Mouse (Mus musculus) embryonic fibroblast, embryonic 13.5 days (primary cell): ENCODE results near the gene Pomt2. TPM values are rescaled to one million over a fixed set of nuclear protein-coding genes. Genes with fewer than 3 reads are reported as not detected.

ENCODE experiments used
- H3K27ac ChIP-seq: 2 replicates; pipeline ENCODE4 v1.5.1; 2012; ENCODE audit warnings: low read length, control low read depth, inconsistent platforms; ENCODE audit not compliant: insufficient read depth
- H3K4me1 ChIP-seq: 2 replicates; pipeline ENCODE4 v1.6.1; 2011; ENCODE audit warnings: low read length; ENCODE audit not compliant: control insufficient read depth, insufficient read depth
- H3K4me3 ChIP-seq: 2 replicates; pipeline ENCODE4 v1.5.1; 2011; ENCODE audit warnings: mild to moderate bottlenecking, control low read depth, low read length; ENCODE audit not compliant: insufficient read depth
- CTCF ChIP-seq: IDR thresholded peaks from 2 replicates; pipeline ENCODE4 v1.5.1; 2011; ENCODE audit warnings: mild to moderate bottlenecking, control low read depth, low read length, moderate library complexity, borderline replicate concordance; ENCODE audit not compliant: insufficient read depth
- POLR2A ChIP-seq: IDR thresholded peaks from 2 replicates; pipeline ENCODE4 v1.6.1; 2011; ENCODE audit warnings: low read depth, mild to moderate bottlenecking, control low read depth, low read length, moderate library complexity
- polyA plus RNA-seq: library from polyadenylated mRNA; stranded (reverse); fragments of >200 nt; gene quantifications from 2 replicates; pipeline ENCODE4 v1.2.4, GENCODE M21; 2011; ENCODE audit warnings: low read depth; ENCODE audit not compliant: missing spikeins, insufficient read length

The Pomt2 gene
- polyA plus RNA-seq, 1 experiment = 26.9 TPM

DNA sequence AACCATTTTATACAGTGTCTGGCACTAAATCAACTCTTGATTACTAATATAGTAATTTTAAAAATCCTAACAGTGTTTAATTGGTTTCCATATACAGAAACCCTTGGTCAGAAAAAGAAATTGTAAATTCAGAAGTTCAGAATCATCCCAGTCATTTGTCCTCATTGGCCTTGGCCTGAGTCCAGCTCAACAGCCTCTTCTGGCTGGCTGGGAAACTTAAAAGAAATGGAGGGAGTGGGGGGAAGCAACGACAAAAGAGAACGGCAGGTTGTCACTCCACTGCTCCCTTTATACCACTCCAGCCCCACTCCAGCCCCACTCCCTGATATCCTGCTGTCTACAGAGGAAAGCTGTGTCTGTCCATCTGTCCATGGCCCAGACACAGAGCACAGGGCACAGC, 16.6 kb downstream of the Pomt2 start:
- TF ChIP-seq CTCF = no peak
- no peak for TF ChIP-seq POLR2A
- H3K4me3 ChIP-seq = no peak overlapping the region
- no peak overlapping the region for H3K27ac ChIP-seq
- H3K4me1 ChIP-seq = no peaks in the 10 kb centered on the region

GRCm38 (mm10) chr12:87130224-87130623, 17.5 kb downstream of the Pomt2 start:
- TF ChIP-seq CTCF = no peak
- TF ChIP-seq POLR2A = no peak
- no peaks in the 10 kb centered on the region for H3K4me1 ChIP-seq
- H3K27ac ChIP-seq = no peak overlapping the region
- H3K4me3 ChIP-seq = no peak overlapping the region

GRCm38 (mm10) chr12:87127256-87127655, 20.5 kb downstream of the Pomt2 start:
- Histone ChIP-seq H3K4me3 (no peak overlapping the region), H3K27ac (no peak overlapping the region), H3K4me1 (no peaks in the 10 kb centered on the region)
- no peak for TF ChIP-seq CTCF
- no peak for TF ChIP-seq POLR2A

DNA sequence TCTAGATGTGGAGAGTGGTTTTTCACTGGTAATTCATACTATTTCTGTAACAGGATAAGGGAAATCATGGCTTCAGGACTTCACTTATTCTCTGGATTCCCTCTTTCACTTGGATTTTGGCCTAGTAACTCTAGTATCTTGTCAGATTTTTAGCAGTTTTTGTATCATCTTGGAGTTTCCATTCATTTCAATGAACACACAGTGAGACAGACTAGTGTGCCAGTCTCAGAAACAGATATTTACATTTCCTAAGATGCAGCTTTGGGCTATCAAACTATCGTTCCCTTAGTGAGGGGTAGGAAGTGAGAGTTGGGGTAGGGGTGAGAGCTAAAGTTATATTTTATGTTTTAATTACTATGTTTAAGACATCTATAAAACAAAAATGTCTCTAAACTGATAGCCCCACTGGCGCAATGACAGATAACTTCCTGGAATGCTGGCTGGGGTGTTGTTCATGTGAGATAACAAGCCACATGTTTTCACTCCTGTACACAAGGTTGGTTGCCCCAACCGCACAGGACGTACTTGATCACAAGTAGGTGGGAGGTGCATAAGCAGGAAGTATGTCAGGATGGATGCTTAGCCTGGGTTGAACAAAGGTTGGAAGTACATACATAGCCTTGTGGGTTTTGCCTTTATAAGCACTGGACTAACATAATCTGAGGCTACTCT, 25.7 kb downstream of the Pomt2 start:
- TF ChIP-seq CTCF = no peak
- TF ChIP-seq POLR2A = no peak

GRCm38 (mm10) chr12:87107357-87107977, 40.3 kb downstream of the Pomt2 start:
- Histone ChIP-seq H3K27ac (no peak overlapping the region), H3K4me3 (no peak overlapping the region), H3K4me1 (no peaks in the 10 kb centered on the region)
- TF ChIP-seq CTCF = no peak
- TF ChIP-seq POLR2A = no peak

More for the DNA sequence above, 25.7 kb downstream of the Pomt2 start:
- Histone ChIP-seq H3K27ac (no peak overlapping the region), H3K4me1 (no peaks in the 10 kb centered on the region), H3K4me3 (no peak overlapping the region)

- Histone ChIP-seq H3K4me3 (no peak overlapping the region), H3K27ac (no peak overlapping the region), H3K4me1 (no peaks in the 10 kb centered on the region)
- TF ChIP-seq CTCF = no peak
- no peak for TF ChIP-seq POLR2A
Measured at GRCm38 (mm10) chr12:87104796-87105195, 43.0 kb downstream of the Pomt2 start.

GRCm38 (mm10) chr12:87103471-87103870, 44.3 kb downstream of the Pomt2 start:
- H3K4me1 ChIP-seq = no peaks in the 10 kb centered on the region
- H3K27ac ChIP-seq = no peak overlapping the region
- TF ChIP-seq CTCF (no peak), POLR2A (no peak)
- H3K4me3 ChIP-seq = no peak overlapping the region

DNA sequence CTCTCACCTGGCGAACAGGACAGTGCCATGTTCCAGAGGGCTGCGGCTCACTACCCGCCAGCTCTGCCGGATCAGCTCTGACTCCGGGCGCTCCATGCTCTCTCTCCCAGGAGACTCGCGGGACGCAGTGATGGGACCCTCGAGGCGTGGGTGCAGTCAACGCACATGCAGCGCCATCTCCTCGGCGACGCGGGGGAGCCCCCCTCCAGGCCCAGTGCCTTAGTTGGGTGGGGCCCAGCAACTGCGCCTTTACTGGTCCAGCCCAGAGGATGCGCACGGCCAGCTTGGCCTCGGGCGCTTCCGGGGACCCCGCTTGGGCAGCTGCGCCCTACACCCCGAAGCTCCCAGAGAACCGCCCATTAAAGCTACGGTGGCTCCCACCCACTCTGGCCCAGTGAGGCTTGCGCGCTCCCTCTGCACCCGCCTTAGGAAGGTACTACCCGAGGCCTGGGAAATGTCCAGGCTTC, 45.6 kb downstream of the Pomt2 start, which contains the start of gene Ngb:
Gene Ngb (minus strand): TSS at position 375 of the 467 bp plus-strand sequence.
- H3K4me3 ChIP-seq = no peak within 1 kb of the TSS
- H3K4me1 ChIP-seq = no peaks in the 10 kb centered on the region
- TF ChIP-seq CTCF (no peak), POLR2A (no peak)
- H3K27ac ChIP-seq = no peak within 1 kb of the TSS

DNA sequence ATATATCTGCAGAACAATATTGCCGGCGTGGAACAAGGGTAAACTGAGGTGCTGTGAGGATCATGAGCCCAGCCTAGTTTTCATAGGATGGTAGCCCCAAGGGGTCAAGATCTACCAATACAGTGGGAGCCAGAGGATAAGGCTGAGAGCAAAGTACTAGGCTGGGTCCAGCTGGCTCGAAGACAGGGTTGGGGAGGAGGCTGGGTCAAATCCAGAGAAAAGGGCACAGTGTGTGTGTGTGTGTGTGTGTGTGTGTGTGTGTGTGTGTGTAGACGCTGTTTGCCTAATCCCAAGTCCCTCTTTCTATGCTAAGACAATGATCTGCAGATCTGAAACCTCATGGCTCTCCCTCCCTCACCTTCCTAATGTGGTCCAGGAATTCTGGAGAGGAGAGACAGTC, 47.4 kb downstream of the Pomt2 start:
- Histone ChIP-seq H3K4me3 (no peak overlapping the region), H3K27ac (no peak overlapping the region), H3K4me1 (no peaks in the 10 kb centered on the region)
- TF ChIP-seq CTCF = no peak
- TF ChIP-seq POLR2A = no peak

DNA sequence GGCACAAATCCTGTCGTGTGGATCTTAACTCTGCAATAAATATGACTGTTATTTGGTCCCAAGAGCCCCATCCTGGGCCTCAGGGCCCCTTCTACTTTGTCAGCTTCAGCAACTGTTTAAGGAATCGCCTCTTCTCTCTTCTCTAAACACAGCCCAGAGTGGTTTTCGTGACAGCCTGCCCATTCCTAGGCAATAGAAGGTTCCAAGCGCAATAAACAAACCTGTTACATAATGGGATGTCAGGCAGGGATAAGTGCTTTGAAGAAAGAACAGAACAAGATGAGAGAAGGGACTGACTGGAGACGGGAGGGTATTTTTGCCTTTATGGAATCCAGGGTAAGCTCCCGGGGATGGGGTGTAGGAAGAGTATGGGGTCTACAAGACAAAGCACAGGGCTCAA, 54.1 kb downstream of the Pomt2 start:
- TF ChIP-seq CTCF = no peak
- TF ChIP-seq POLR2A = no peak
- Histone ChIP-seq H3K4me1 (no peaks in the 10 kb centered on the region), H3K27ac (no peak overlapping the region), H3K4me3 (no peak overlapping the region)
